Mouse (Mus musculus): ENCODE measurements around the gene Tnfaip6. TPM values are rescaled to one million over a fixed set of nuclear protein-coding genes. Genes with fewer than 3 reads are reported as not detected.

Tnfaip6 gene
- polyA plus RNA-seq, 1 experiment, result 0.36 TPM

GRCm38 (mm10) chr2:52013306-52013820 is 24.4 kb upstream of the Tnfaip6 start:
- TF ChIP-seq CTCF (IDR thresholded peaks at IDR 0.05; ENCODE audit: borderline replicate concordance, control insufficient read depth, extremely low read depth, insufficient read depth, low read length, poor library complexity), result no peak
- no peak for TF ChIP-seq POLR2A (IDR thresholded peaks at IDR 0.05; ENCODE audit: control insufficient read depth, extremely low read depth, insufficient read depth, low read length, poor library complexity)
- no peak overlapping the region for H3K4me3 ChIP-seq (ENCODE audit: control insufficient read depth, insufficient read depth, low read length)
- no peaks in the 10 kb centered on the region for H3K36me3 ChIP-seq (ENCODE audit: control insufficient read depth, insufficient read depth, low read length)
- no peak overlapping the region for H3K27ac ChIP-seq (ENCODE audit: control insufficient read depth, insufficient read depth, low read length)
- no peak for DNase-seq
- no peaks in the 10 kb centered on the region for H3K27me3 ChIP-seq (ENCODE audit: control insufficient read depth, insufficient read depth, low read length)
- H3K4me1 ChIP-seq (replicated peaks; ENCODE audit: control insufficient read depth, insufficient read depth, low read length), result no peaks in the 10 kb centered on the region
- WGBS, result 86% methylated on average over 9 of the region's 9 CpGs

- WGBS, result 74% methylated on average over 7 of the region's 7 CpGs
- H3K27ac ChIP-seq (ENCODE audit: control insufficient read depth, insufficient read depth, low read length), result no peak overlapping the region
- no peak overlapping the region for H3K4me3 ChIP-seq (ENCODE audit: control insufficient read depth, insufficient read depth, low read length)
- no peaks in the 10 kb centered on the region for H3K36me3 ChIP-seq (ENCODE audit: control insufficient read depth, insufficient read depth, low read length)
- no peaks in the 10 kb centered on the region for H3K27me3 ChIP-seq (ENCODE audit: control insufficient read depth, insufficient read depth, low read length)
- no peaks in the 10 kb centered on the region for H3K4me1 ChIP-seq (replicated peaks; ENCODE audit: control insufficient read depth, insufficient read depth, low read length)
- no peak for DNase-seq
- TF ChIP-seq POLR2A (IDR thresholded peaks at IDR 0.05; ENCODE audit: control insufficient read depth, extremely low read depth, insufficient read depth, low read length, poor library complexity), result no peak
- no peak for TF ChIP-seq CTCF (IDR thresholded peaks at IDR 0.05; ENCODE audit: borderline replicate concordance, control insufficient read depth, extremely low read depth, insufficient read depth, low read length, poor library complexity)
Observed at GRCm38 (mm10) chr2:52016361-52016760, 21.4 kb upstream of the Tnfaip6 start.

- Histone ChIP-seq H3K27me3 (ENCODE audit: control insufficient read depth, insufficient read depth, low read length) (no peaks in the 10 kb centered on the region), H3K36me3 (ENCODE audit: control insufficient read depth, insufficient read depth, low read length) (no peaks in the 10 kb centered on the region), H3K27ac (ENCODE audit: control insufficient read depth, insufficient read depth, low read length) (no peak overlapping the region), H3K4me1 (replicated peaks; ENCODE audit: control insufficient read depth, insufficient read depth, low read length) (no peaks in the 10 kb centered on the region), H3K4me3 (ENCODE audit: control insufficient read depth, insufficient read depth, low read length) (no peak overlapping the region)
- TF ChIP-seq CTCF (IDR thresholded peaks at IDR 0.05; ENCODE audit: borderline replicate concordance, control insufficient read depth, extremely low read depth, insufficient read depth, low read length, poor library complexity) (no peak), POLR2A (IDR thresholded peaks at IDR 0.05; ENCODE audit: control insufficient read depth, extremely low read depth, insufficient read depth, low read length, poor library complexity) (no peak)
- WGBS, result 95% methylated on average over 4 of the region's 4 CpGs
- no peak for DNase-seq
Observed at GRCm38 (mm10) chr2:52027061-52027460, 10.7 kb upstream of the Tnfaip6 start.

GRCm38 (mm10) chr2:52029426-52029825 is 8.4 kb upstream of the Tnfaip6 start:
- DNase-seq, result peak; percentile 8
- Histone ChIP-seq H3K27me3 (ENCODE audit: control insufficient read depth, insufficient read depth, low read length) (no peaks in the 10 kb centered on the region), H3K27ac (ENCODE audit: control insufficient read depth, insufficient read depth, low read length) (no peak overlapping the region), H3K36me3 (ENCODE audit: control insufficient read depth, insufficient read depth, low read length) (no peaks in the 10 kb centered on the region), H3K4me3 (ENCODE audit: control insufficient read depth, insufficient read depth, low read length) (no peak overlapping the region), H3K4me1 (replicated peaks; ENCODE audit: control insufficient read depth, insufficient read depth, low read length) (no peaks in the 10 kb centered on the region)
- WGBS, result 89% methylated on average over 3 of the region's 3 CpGs
- no peak for TF ChIP-seq POLR2A (IDR thresholded peaks at IDR 0.05; ENCODE audit: control insufficient read depth, extremely low read depth, insufficient read depth, low read length, poor library complexity)
- no peak for TF ChIP-seq CTCF (IDR thresholded peaks at IDR 0.05; ENCODE audit: borderline replicate concordance, control insufficient read depth, extremely low read depth, insufficient read depth, low read length, poor library complexity)

- H3K27me3 ChIP-seq (ENCODE audit: control insufficient read depth, insufficient read depth, low read length), result no peaks in the 10 kb centered on the region
- H3K4me3 ChIP-seq (ENCODE audit: control insufficient read depth, insufficient read depth, low read length), result no peak overlapping the region
- WGBS, result 88% methylated on average over 4 of the region's 4 CpGs
- no peak for DNase-seq
- no peaks in the 10 kb centered on the region for H3K4me1 ChIP-seq (replicated peaks; ENCODE audit: control insufficient read depth, insufficient read depth, low read length)
- no peak for TF ChIP-seq CTCF (IDR thresholded peaks at IDR 0.05; ENCODE audit: borderline replicate concordance, control insufficient read depth, extremely low read depth, insufficient read depth, low read length, poor library complexity)
- TF ChIP-seq POLR2A (IDR thresholded peaks at IDR 0.05; ENCODE audit: control insufficient read depth, extremely low read depth, insufficient read depth, low read length, poor library complexity), result no peak
- no peak overlapping the region for H3K27ac ChIP-seq (ENCODE audit: control insufficient read depth, insufficient read depth, low read length)
- no peaks in the 10 kb centered on the region for H3K36me3 ChIP-seq (ENCODE audit: control insufficient read depth, insufficient read depth, low read length)
Observed at GRCm38 (mm10) chr2:52031491-52031890, 6.3 kb upstream of the Tnfaip6 start.

- H3K27ac ChIP-seq (ENCODE audit: control insufficient read depth, insufficient read depth, low read length), result no peak overlapping the region
- DNase-seq, result no peak
- H3K4me1 ChIP-seq (replicated peaks; ENCODE audit: control insufficient read depth, insufficient read depth, low read length), result no peaks in the 10 kb centered on the region
- 97% methylated on average over 4 of the region's 4 CpGs for WGBS
- H3K36me3 ChIP-seq (ENCODE audit: control insufficient read depth, insufficient read depth, low read length), result no peaks in the 10 kb centered on the region
- TF ChIP-seq POLR2A (IDR thresholded peaks at IDR 0.05; ENCODE audit: control insufficient read depth, extremely low read depth, insufficient read depth, low read length, poor library complexity) (no peak), CTCF (IDR thresholded peaks at IDR 0.05; ENCODE audit: borderline replicate concordance, control insufficient read depth, extremely low read depth, insufficient read depth, low read length, poor library complexity) (no peak)
- no peaks in the 10 kb centered on the region; the same call in none of the 2 replicates for H3K27me3 ChIP-seq (ENCODE audit: control insufficient read depth, insufficient read depth, low read length)
- no peak overlapping the region for H3K4me3 ChIP-seq (ENCODE audit: control insufficient read depth, insufficient read depth, low read length)
Observed at GRCm38 (mm10) chr2:52034601-52035000, 3.2 kb upstream of the Tnfaip6 start.

GRCm38 (mm10) chr2:52035144-52035543 is 2.7 kb upstream of the Tnfaip6 start:
- Histone ChIP-seq H3K27ac (ENCODE audit: control insufficient read depth, insufficient read depth, low read length) (no peak overlapping the region), H3K4me3 (ENCODE audit: control insufficient read depth, insufficient read depth, low read length) (no peak overlapping the region), H3K4me1 (replicated peaks; ENCODE audit: control insufficient read depth, insufficient read depth, low read length) (no peaks in the 10 kb centered on the region), H3K36me3 (ENCODE audit: control insufficient read depth, insufficient read depth, low read length) (no peaks in the 10 kb centered on the region), H3K27me3 (ENCODE audit: control insufficient read depth, insufficient read depth, low read length) (no peaks in the 10 kb centered on the region; the same call in none of the 2 replicates)
- 86% methylated on average over 4 of the region's 4 CpGs for WGBS
- DNase-seq, result no peak
- TF ChIP-seq CTCF (IDR thresholded peaks at IDR 0.05; ENCODE audit: borderline replicate concordance, control insufficient read depth, extremely low read depth, insufficient read depth, low read length, poor library complexity), result no peak
- TF ChIP-seq POLR2A (IDR thresholded peaks at IDR 0.05; ENCODE audit: control insufficient read depth, extremely low read depth, insufficient read depth, low read length, poor library complexity), result no peak
